Mouse (Mus musculus): ENCODE results near the gene Csnka2ip.

The Csnka2ip gene

GRCm38 (mm10) chr16:64602308-64602707 lies at the start of gene Csnka2ip:
Gene Csnka2ip (minus strand): TSS chr16:64602408.
- DNase-seq (ENCODE audit: low spot score) = no peak

- DNase-seq (ENCODE audit: low spot score) = no peak
These were observed 47.5 kb upstream of the Csnka2ip start for GRCm38 (mm10) chr16:64649594-64650290.

- no peak for DNase-seq (ENCODE audit: low spot score)
These were observed 45.6 kb upstream of the Csnka2ip start for GRCm38 (mm10) chr16:64647771-64648170.

- no peak for DNase-seq (ENCODE audit: low spot score)
These were observed 32.9 kb upstream of the Csnka2ip start for GRCm38 (mm10) chr16:64635110-64635509.

- no peak for DNase-seq (ENCODE audit: low spot score)
These were observed 17.9 kb upstream of the Csnka2ip start for GRCm38 (mm10) chr16:64620116-64620515.

- DNase-seq (ENCODE audit: low spot score) = no peak
These were observed 12.4 kb upstream of the Csnka2ip start for GRCm38 (mm10) chr16:64614648-64615047.

GRCm38 (mm10) chr16:64607793-64608192 lies 5.6 kb upstream of the Csnka2ip start:
- DNase-seq (ENCODE audit: low spot score) = no peak

GRCm38 (mm10) chr16:64586825-64587224 lies 15.4 kb downstream of the Csnka2ip start:
- DNase-seq (ENCODE audit: low spot score) = no peak

- DNase-seq (ENCODE audit: low spot score) = no peak
These were observed 16.0 kb downstream of the Csnka2ip start for GRCm38 (mm10) chr16:64586262-64586619.

- DNase-seq (ENCODE audit: low spot score) = no peak
These were observed 16.5 kb downstream of the Csnka2ip start for GRCm38 (mm10) chr16:64585599-64586261.

- DNase-seq (ENCODE audit: low spot score) = no peak
These were observed 17.6 kb downstream of the Csnka2ip start for GRCm38 (mm10) chr16:64584591-64584990.

- no peak for DNase-seq (ENCODE audit: low spot score)
These were observed 18.8 kb downstream of the Csnka2ip start for GRCm38 (mm10) chr16:64583406-64583805.

GRCm38 (mm10) chr16:64569496-64569895 lies 32.7 kb downstream of the Csnka2ip start:
- DNase-seq (ENCODE audit: low spot score) = no peak

GRCm38 (mm10) chr16:64563081-64563480 lies 39.1 kb downstream of the Csnka2ip start:
- no peak for DNase-seq (ENCODE audit: low spot score)

GRCm38 (mm10) chr16:64558518-64558917 lies 43.7 kb downstream of the Csnka2ip start:
- DNase-seq (ENCODE audit: low spot score) = no peak

GRCm38 (mm10) chr16:64526883-64527282 lies 75.3 kb downstream of the Csnka2ip start:
- no peak for DNase-seq (ENCODE audit: low spot score)

GRCm38 (mm10) chr16:64524051-64524645 lies 78.1 kb downstream of the Csnka2ip start:
- DNase-seq (ENCODE audit: low spot score) = no peak

GRCm38 (mm10) chr16:64513423-64513822 lies 88.8 kb downstream of the Csnka2ip start:
- no peak for DNase-seq (ENCODE audit: low spot score)
